Mouse (Mus musculus) limb, embryonic 13.5 days (tissue): ENCODE data around the gene Gpr160. TPM values are rescaled to one million over a fixed set of nuclear protein-coding genes. Genes with fewer than 3 reads are reported as not detected.

Experiments used
- ATAC-seq: fragments of 200-750 bp; cut with Nextera tagmentation; 2 replicates; pipeline ENCODE4 v1.8.0; 2017; ENCODE audit warnings: low read depth, moderate number of reproducible peaks, moderate TSS enrichment; ENCODE audit not compliant: low FRiP score
- H3K27ac ChIP-seq: fragments of 300-500 bp; sonication (generic); 2 replicates; pipeline ENCODE4 v1.5.1; 2015; ENCODE audit warnings: inconsistent platforms, mild to moderate bottlenecking, moderate library complexity
- H3K27me3 ChIP-seq: fragments of 300-500 bp; sonication (generic); 2 replicates; pipeline ENCODE4 v1.6.1; 2015; ENCODE audit warnings: mild to moderate bottlenecking, inconsistent platforms
- H3K36me3 ChIP-seq: fragments of 300-500 bp; sonication (generic); 2 replicates; pipeline ENCODE4 v1.6.1; 2015; ENCODE audit warnings: inconsistent platforms, mild to moderate bottlenecking, moderate library complexity
- H3K4me1 ChIP-seq: fragments of 300-500 bp; sonication (generic); 2 replicates; pipeline ENCODE4 v1.6.1; 2015; ENCODE audit warnings: inconsistent platforms
- H3K4me2 ChIP-seq: fragments of 300-500 bp; sonication (generic); replicated peaks from 2 replicates; pipeline ENCODE4 v1.6.1; 2015; ENCODE audit warnings: inconsistent platforms, mild to moderate bottlenecking, moderate library complexity
- H3K4me3 ChIP-seq: fragments of 300-500 bp; sonication (generic); 2 replicates; pipeline ENCODE4 v1.5.1; 2015; ENCODE audit warnings: moderate library complexity, mild to moderate bottlenecking, inconsistent platforms
- H3K9ac ChIP-seq: fragments of 300-500 bp; sonication (generic); 2 replicates; pipeline ENCODE4 v1.6.1; 2015; ENCODE audit warnings: mild to moderate bottlenecking, inconsistent platforms
- H3K9me3 ChIP-seq: fragments of 300-500 bp; sonication (generic); 2 replicates; pipeline ENCODE4 v1.6.1; 2016; ENCODE audit warnings: inconsistent platforms
- WGBS: fragments of 180-500 bp; shearing (Covaris S2); methylation state at CpG from one replicate; pipeline ENCODE4 v1.1.7; 2015; 5-methylcytosine and 5-hydroxymethylcytosine counted together
- polyA plus RNA-seq: library from polyadenylated mRNA; unstranded; fragments of >200 nt; fragmentation: Nextera tagmentation; extraction: Ambion mirVana; gene quantifications from 2 replicates; pipeline ENCODE4 v1.2.1, GENCODE M21; 2015

Gene Gpr160
- polyA plus RNA-seq, 1 experiment from 2014 or later, result 3.1 TPM

DNA sequence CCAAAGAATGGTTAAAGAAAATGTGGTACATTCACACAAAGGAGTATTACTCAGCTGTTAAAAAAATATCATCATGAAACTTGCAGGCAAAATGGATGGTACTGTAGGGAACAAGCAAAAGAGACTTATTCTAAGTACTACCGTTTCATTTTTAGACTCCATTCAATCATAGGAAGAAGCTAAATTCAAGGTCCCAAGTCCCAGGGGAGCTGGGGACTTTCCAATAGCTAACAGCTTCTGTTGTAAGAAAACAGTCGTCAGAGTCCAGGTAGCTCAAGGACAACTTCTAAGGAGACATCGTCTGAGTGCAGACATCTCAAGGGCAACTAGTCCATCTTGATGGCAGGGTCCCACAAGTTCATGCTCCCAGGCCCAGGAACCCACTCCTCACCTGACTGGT is 71.9 kb downstream of the Gpr160 start:
- no peaks in the 10 kb centered on the region for H3K9me3 ChIP-seq
- peaks cover 44% of the 10 kb centered on the region for H3K36me3 ChIP-seq
- ATAC-seq, result no peak
- H3K4me2 ChIP-seq, result no peak overlapping the region
- H3K27ac ChIP-seq, result no peak overlapping the region
- 97% methylated on average over 3 of the region's 3 CpGs for WGBS
- no peaks in the 10 kb centered on the region for H3K4me1 ChIP-seq
- no peaks in the 10 kb centered on the region for H3K27me3 ChIP-seq
- H3K4me3 ChIP-seq, result no peak overlapping the region
- H3K9ac ChIP-seq, result no peak overlapping the region

DNA sequence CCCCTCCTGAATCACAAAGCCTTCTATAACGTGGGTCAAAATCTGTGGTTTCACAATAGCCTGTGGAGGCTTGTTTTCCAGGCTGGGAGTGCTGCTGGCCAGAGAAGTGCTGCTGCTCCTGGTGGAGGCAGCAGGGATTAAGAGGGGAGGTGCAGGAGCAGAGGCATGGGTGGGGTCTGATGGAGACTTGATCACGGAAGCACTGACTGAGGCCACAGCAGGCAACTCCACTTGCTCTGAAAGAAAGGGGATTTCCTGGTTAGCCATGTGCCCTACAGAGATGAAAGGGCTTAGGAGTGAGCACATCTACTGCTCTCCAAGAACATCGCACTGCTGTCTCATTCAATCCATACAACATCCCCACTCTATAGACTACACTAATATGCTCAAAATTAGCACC is 74.1 kb downstream of the Gpr160 start:
- 61% methylated on average over 3 of the region's 3 CpGs for WGBS
- Histone ChIP-seq H3K27ac (no peak overlapping the region), H3K9me3 (no peaks in the 10 kb centered on the region), H3K4me1 (no peaks in the 10 kb centered on the region), H3K27me3 (no peaks in the 10 kb centered on the region), H3K4me2 (no peak overlapping the region), H3K9ac (no peak overlapping the region), H3K36me3 (peaks cover 40% of the 10 kb centered on the region), H3K4me3 (no peak overlapping the region)
- ATAC-seq, result no peak

- no peaks in the 10 kb centered on the region for H3K9me3 ChIP-seq
- no peak overlapping the region for H3K9ac ChIP-seq
- H3K4me2 ChIP-seq, result no peak overlapping the region
- no peaks in the 10 kb centered on the region for H3K4me1 ChIP-seq
- H3K27ac ChIP-seq, result no peak overlapping the region
- H3K36me3 ChIP-seq, result peaks cover 48% of the 10 kb centered on the region
- H3K27me3 ChIP-seq, result no peaks in the 10 kb centered on the region
- no peak overlapping the region for H3K4me3 ChIP-seq
- no peak for ATAC-seq
Observed at GRCm38 (mm10) chr3:30934384-30934783, 78.6 kb downstream of the Gpr160 start.

Other genes starting within 250 kb of the Gpr160 start
- gene Lrriq4, start 211.4 kb upstream of the Gpr160 start, polyA plus RNA-seq, result not detected in 2 replicates
- 1.3 and 1.7 TPM in 2 replicates for gene Lrrc34, start 208.1 kb upstream of the Gpr160 start, polyA plus RNA-seq
- gene Lrrc31, start 156.1 kb upstream of the Gpr160 start, polyA plus RNA-seq, result not detected in 2 replicates
- not detected in 2 replicates for gene Samd7, start 109.7 kb upstream of the Gpr160 start, polyA plus RNA-seq
- 97.3 and 103 TPM in 2 replicates for gene Sec62, start 63.1 kb upstream of the Gpr160 start, polyA plus RNA-seq
- gene Phc3, start 113.5 kb downstream of the Gpr160 start, polyA plus RNA-seq, result 7.8 and 7.9 TPM in 2 replicates
- 34.0 and 35.5 TPM in 2 replicates for gene Prkci, start 139.8 kb downstream of the Gpr160 start, polyA plus RNA-seq
- gene Skil, start 239.1 kb downstream of the Gpr160 start, polyA plus RNA-seq, result 27.2 and 30.2 TPM in 2 replicates